Mouse (Mus musculus): ENCODE data around the gene R3hdm2. TPM values are rescaled to one million over a fixed set of nuclear protein-coding genes. Genes with fewer than 3 reads are reported as not detected.

R3hdm2 gene
- polyA plus RNA-seq, 1 experiment: 122 TPM

GRCm38 (mm10) chr10:127412101-127412500 is 32.0 kb downstream of the R3hdm2 start:
- no peaks in the 10 kb centered on the region for H3K4me1 ChIP-seq (ENCODE audit: control insufficient read depth, insufficient read depth, low read length)
- no peaks in the 10 kb centered on the region for H3K27me3 ChIP-seq (ENCODE audit: control insufficient read depth, insufficient read depth, low read length, poor library complexity, severe bottlenecking)
- TF ChIP-seq EP300 (IDR thresholded peaks at IDR 0.05; ENCODE audit: insufficient read depth, low read depth, low read length) (no peak), CTCF (IDR thresholded peaks at IDR 0.05; ENCODE audit: low read depth, low read length) (no peak), POLR2A (IDR thresholded peaks at IDR 0.05; ENCODE audit: insufficient read depth, low read length) (no peak)
- no peaks in the 10 kb centered on the region for H3K9me3 ChIP-seq (replicated peaks; ENCODE audit: control insufficient read depth, insufficient read depth, low read length, poor library complexity, severe bottlenecking)
- no peak overlapping the region for H3K27ac ChIP-seq (ENCODE audit: insufficient read depth, low read length)
- H3K4me3 ChIP-seq (ENCODE audit: low read depth, low read length): no peak overlapping the region
- no peaks in the 10 kb centered on the region for H3K36me3 ChIP-seq (ENCODE audit: control insufficient read depth, insufficient read depth, low read length, poor library complexity, severe bottlenecking)
- no peak overlapping the region for H3K9ac ChIP-seq (ENCODE audit: low read depth, poor library complexity, severe bottlenecking)

DNA sequence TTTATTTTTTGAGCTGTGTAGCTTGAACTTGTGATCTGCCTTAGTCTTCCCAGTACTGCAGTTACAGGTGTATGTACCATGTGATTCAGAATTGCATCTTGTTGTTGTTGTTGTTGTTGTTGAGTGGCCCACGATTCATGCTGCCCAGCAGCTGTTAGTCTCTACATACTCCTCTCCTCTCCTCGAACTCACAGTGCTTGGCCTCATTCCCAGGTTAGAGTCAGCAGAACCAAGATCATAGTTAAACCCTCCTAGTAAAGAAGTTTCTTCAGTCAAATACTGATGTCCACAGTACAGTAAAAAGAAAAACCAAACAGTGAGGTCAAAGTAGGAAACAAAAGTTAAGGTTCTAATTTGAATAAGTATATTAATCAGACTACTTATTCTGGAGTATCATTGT is 32.6 kb downstream of the R3hdm2 start:
- no peak overlapping the region for H3K4me3 ChIP-seq (ENCODE audit: low read depth, low read length)
- no peaks in the 10 kb centered on the region for H3K4me1 ChIP-seq (ENCODE audit: control insufficient read depth, insufficient read depth, low read length)
- H3K36me3 ChIP-seq (ENCODE audit: control insufficient read depth, insufficient read depth, low read length, poor library complexity, severe bottlenecking): no peaks in the 10 kb centered on the region
- TF ChIP-seq POLR2A (IDR thresholded peaks at IDR 0.05; ENCODE audit: insufficient read depth, low read length) (no peak), EP300 (IDR thresholded peaks at IDR 0.05; ENCODE audit: insufficient read depth, low read depth, low read length) (no peak), CTCF (IDR thresholded peaks at IDR 0.05; ENCODE audit: low read depth, low read length) (no peak)
- H3K27me3 ChIP-seq (ENCODE audit: control insufficient read depth, insufficient read depth, low read length, poor library complexity, severe bottlenecking): no peaks in the 10 kb centered on the region
- no peak overlapping the region for H3K27ac ChIP-seq (ENCODE audit: insufficient read depth, low read length)
- no peak overlapping the region for H3K9ac ChIP-seq (ENCODE audit: low read depth, poor library complexity, severe bottlenecking)
- H3K9me3 ChIP-seq (replicated peaks; ENCODE audit: control insufficient read depth, insufficient read depth, low read length, poor library complexity, severe bottlenecking): no peaks in the 10 kb centered on the region

DNA sequence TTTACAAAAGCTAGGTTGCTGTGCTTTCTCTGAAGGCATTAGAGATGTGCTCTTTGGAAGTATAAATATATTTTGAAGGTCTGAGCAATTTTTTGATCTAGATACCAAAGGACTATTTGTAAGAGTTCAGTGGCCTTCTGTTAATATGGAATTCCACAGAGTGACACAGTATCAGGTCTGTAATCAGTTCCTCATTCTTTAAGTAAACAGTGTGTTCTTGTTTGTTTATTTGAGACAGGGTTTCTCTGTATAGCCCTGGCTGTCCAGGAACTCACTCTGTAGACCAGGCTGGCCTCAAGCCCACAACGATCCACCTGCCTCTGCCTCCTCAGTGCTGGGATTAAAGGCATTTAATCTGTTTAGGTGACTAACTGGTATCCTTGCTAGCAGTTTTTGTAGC is 33.5 kb downstream of the R3hdm2 start:
- Histone ChIP-seq H3K27me3 (ENCODE audit: control insufficient read depth, insufficient read depth, low read length, poor library complexity, severe bottlenecking) (no peaks in the 10 kb centered on the region), H3K36me3 (ENCODE audit: control insufficient read depth, insufficient read depth, low read length, poor library complexity, severe bottlenecking) (no peaks in the 10 kb centered on the region), H3K4me3 (ENCODE audit: low read depth, low read length) (no peak overlapping the region), H3K4me1 (ENCODE audit: control insufficient read depth, insufficient read depth, low read length) (no peaks in the 10 kb centered on the region), H3K9ac (ENCODE audit: low read depth, poor library complexity, severe bottlenecking) (no peak overlapping the region), H3K9me3 (replicated peaks; ENCODE audit: control insufficient read depth, insufficient read depth, low read length, poor library complexity, severe bottlenecking) (no peaks in the 10 kb centered on the region), H3K27ac (ENCODE audit: insufficient read depth, low read length) (no peak overlapping the region)
- no peak for TF ChIP-seq POLR2A (IDR thresholded peaks at IDR 0.05; ENCODE audit: insufficient read depth, low read length)
- TF ChIP-seq CTCF (IDR thresholded peaks at IDR 0.05; ENCODE audit: low read depth, low read length): no peak
- TF ChIP-seq EP300 (IDR thresholded peaks at IDR 0.05; ENCODE audit: insufficient read depth, low read depth, low read length): no peak

- no peaks in the 10 kb centered on the region for H3K9me3 ChIP-seq (replicated peaks; ENCODE audit: control insufficient read depth, insufficient read depth, low read length, poor library complexity, severe bottlenecking)
- no peaks in the 10 kb centered on the region for H3K4me1 ChIP-seq (ENCODE audit: control insufficient read depth, insufficient read depth, low read length)
- no peaks in the 10 kb centered on the region for H3K36me3 ChIP-seq (ENCODE audit: control insufficient read depth, insufficient read depth, low read length, poor library complexity, severe bottlenecking)
- H3K4me3 ChIP-seq (ENCODE audit: low read depth, low read length): no peak overlapping the region
- H3K27me3 ChIP-seq (ENCODE audit: control insufficient read depth, insufficient read depth, low read length, poor library complexity, severe bottlenecking): no peaks in the 10 kb centered on the region
- no peak overlapping the region for H3K9ac ChIP-seq (ENCODE audit: low read depth, poor library complexity, severe bottlenecking)
- no peak overlapping the region for H3K27ac ChIP-seq (ENCODE audit: insufficient read depth, low read length)
- no peak for TF ChIP-seq EP300 (IDR thresholded peaks at IDR 0.05; ENCODE audit: insufficient read depth, low read depth, low read length)
- no peak for TF ChIP-seq CTCF (IDR thresholded peaks at IDR 0.05; ENCODE audit: low read depth, low read length)
- TF ChIP-seq POLR2A (IDR thresholded peaks at IDR 0.05; ENCODE audit: insufficient read depth, low read length): no peak
These were observed 34.0 kb downstream of the R3hdm2 start for GRCm38 (mm10) chr10:127414141-127414540.

DNA sequence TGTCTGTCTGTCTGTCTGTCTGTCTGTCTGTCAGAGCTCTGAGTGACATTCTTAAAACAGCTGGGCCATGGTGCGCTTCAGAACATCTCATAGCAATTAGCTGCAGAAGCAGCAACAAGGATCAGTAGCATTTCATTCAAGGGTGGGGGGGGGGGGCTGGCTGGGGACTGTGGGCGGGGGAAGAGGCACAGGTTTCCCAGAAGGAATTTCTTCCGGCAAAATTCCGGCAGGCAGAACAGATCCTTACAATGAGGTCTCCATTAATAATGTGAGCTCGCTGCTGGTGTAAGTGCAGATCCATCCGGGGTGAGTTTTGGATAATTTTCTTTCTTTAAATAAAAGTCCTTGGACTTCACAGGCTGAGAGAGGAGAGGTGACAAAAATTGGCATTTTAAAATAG is 40.0 kb downstream of the R3hdm2 start:
- no peaks in the 10 kb centered on the region for H3K9me3 ChIP-seq (replicated peaks; ENCODE audit: control insufficient read depth, insufficient read depth, low read length, poor library complexity, severe bottlenecking)
- no peaks in the 10 kb centered on the region for H3K27me3 ChIP-seq (ENCODE audit: control insufficient read depth, insufficient read depth, low read length, poor library complexity, severe bottlenecking)
- H3K4me1 ChIP-seq (ENCODE audit: control insufficient read depth, insufficient read depth, low read length): peaks cover 2% of the 10 kb centered on the region
- H3K9ac ChIP-seq (ENCODE audit: low read depth, poor library complexity, severe bottlenecking): no peak overlapping the region
- no peak for TF ChIP-seq EP300 (IDR thresholded peaks at IDR 0.05; ENCODE audit: insufficient read depth, low read depth, low read length)
- no peak for TF ChIP-seq CTCF (IDR thresholded peaks at IDR 0.05; ENCODE audit: low read depth, low read length)
- no peak for TF ChIP-seq POLR2A (IDR thresholded peaks at IDR 0.05; ENCODE audit: insufficient read depth, low read length)
- H3K4me3 ChIP-seq (ENCODE audit: low read depth, low read length): no peak overlapping the region
- no peaks in the 10 kb centered on the region for H3K36me3 ChIP-seq (ENCODE audit: control insufficient read depth, insufficient read depth, low read length, poor library complexity, severe bottlenecking)
- no peak overlapping the region; the same call in 1 of the 2 replicates for H3K27ac ChIP-seq (ENCODE audit: insufficient read depth, low read length)

- no peaks in the 10 kb centered on the region for H3K27me3 ChIP-seq (ENCODE audit: control insufficient read depth, insufficient read depth, low read length, poor library complexity, severe bottlenecking)
- no peaks in the 10 kb centered on the region for H3K9me3 ChIP-seq (replicated peaks; ENCODE audit: control insufficient read depth, insufficient read depth, low read length, poor library complexity, severe bottlenecking)
- TF ChIP-seq EP300 (IDR thresholded peaks at IDR 0.05; ENCODE audit: insufficient read depth, low read depth, low read length) (no peak), POLR2A (IDR thresholded peaks at IDR 0.05; ENCODE audit: insufficient read depth, low read length) (no peak), CTCF (IDR thresholded peaks at IDR 0.05; ENCODE audit: low read depth, low read length) (no peak)
- no peak overlapping the region for H3K9ac ChIP-seq (ENCODE audit: low read depth, poor library complexity, severe bottlenecking)
- H3K36me3 ChIP-seq (ENCODE audit: control insufficient read depth, insufficient read depth, low read length, poor library complexity, severe bottlenecking): no peaks in the 10 kb centered on the region
- H3K27ac ChIP-seq (ENCODE audit: insufficient read depth, low read length): no peak overlapping the region
- H3K4me1 ChIP-seq (ENCODE audit: control insufficient read depth, insufficient read depth, low read length): peaks cover 4% of the 10 kb centered on the region
- no peak overlapping the region for H3K4me3 ChIP-seq (ENCODE audit: low read depth, low read length)
These were observed 40.7 kb downstream of the R3hdm2 start for GRCm38 (mm10) chr10:127420676-127421353.
